Mouse (Mus musculus) neural tube, embryonic 12.5 days (tissue): ENCODE data around the gene Ache. TPM values are rescaled to one million over a fixed set of nuclear protein-coding genes. Genes with fewer than 3 reads are reported as not detected.
"Not testable (repeated sequence)": the region's sequence is repeated elsewhere in the genome, so short reads cannot be mapped to it uniquely, and the experiment has no call there.

Source experiments
- ATAC-seq: fragments of 200-750 bp; cut with Nextera tagmentation; 2 replicates; pipeline ENCODE4 v1.8.0; 2017; ENCODE audit warnings: low read depth, mild to moderate bottlenecking, moderate TSS enrichment, moderate library complexity; ENCODE audit not compliant: low FRiP score
- H3K27ac ChIP-seq: fragments of 300-500 bp; sonication (generic); 2 replicates; pipeline ENCODE4 v1.5.1; 2016
- H3K27me3 ChIP-seq: fragments of 300-500 bp; sonication (generic); replicated peaks from 2 replicates; pipeline ENCODE4 v1.6.1; 2016; ENCODE audit warnings: mild to moderate bottlenecking
- H3K36me3 ChIP-seq: fragments of 300-500 bp; sonication (generic); 2 replicates; pipeline ENCODE4 v1.6.1; 2016; ENCODE audit warnings: mild to moderate bottlenecking
- H3K4me1 ChIP-seq: fragments of 300-500 bp; sonication (generic); 2 replicates; pipeline ENCODE4 v1.6.1; 2016
- H3K4me2 ChIP-seq: fragments of 300-500 bp; sonication (generic); replicated peaks from 2 replicates; pipeline ENCODE4 v1.6.1; 2016; ENCODE audit warnings: mild to moderate bottlenecking
- H3K4me3 ChIP-seq: fragments of 300-500 bp; sonication (generic); 2 replicates; pipeline ENCODE4 v1.5.1; 2016
- H3K9ac ChIP-seq: fragments of 300-500 bp; sonication (generic); 2 replicates; pipeline ENCODE4 v1.6.1; 2016; ENCODE audit warnings: mild to moderate bottlenecking
- H3K9me3 ChIP-seq: fragments of 300-500 bp; sonication (generic); 2 replicates; pipeline ENCODE4 v1.6.1; 2016; ENCODE audit warnings: mild to moderate bottlenecking
- WGBS: fragments of 180-500 bp; shearing (Covaris S2); methylation state at CpG from one replicate; pipeline ENCODE4 v1.1.7; 2016; 5-methylcytosine and 5-hydroxymethylcytosine counted together
- polyA plus RNA-seq: library from polyadenylated mRNA; unstranded; fragments of >200 nt; fragmentation: Nextera tagmentation; extraction: Ambion mirVana; gene quantifications from 2 replicates; pipeline ENCODE4 v1.2.1, GENCODE M21; 2016

The Ache gene
- 20.6 and 23.5 TPM in 2 replicates for polyA plus RNA-seq

GRCm38 (mm10) chr5:137287032-137287952 is at the start of gene Ache:
Ache (plus strand) TSS chr5:137287519.
- WGBS: under 1% methylated on average over 40 of the region's 40 CpGs
- no peaks in the 10 kb centered on the region for H3K9me3 ChIP-seq
- H3K4me3 ChIP-seq: peak within 1 kb of the TSS; percentile 44
- ATAC-seq: peak; percentile 62
- H3K27ac ChIP-seq: no peak within 1 kb of the TSS
- no peaks in the 10 kb centered on the region for H3K36me3 ChIP-seq
- peak within 1 kb of the TSS; percentile 95 for H3K4me2 ChIP-seq
- H3K4me1 ChIP-seq: peaks cover 24% of the 10 kb centered on the region
- H3K27me3 ChIP-seq: peaks cover 52% of the 10 kb centered on the region
- peak within 1 kb of the TSS; percentile 67 for H3K9ac ChIP-seq

- Histone ChIP-seq H3K4me2 (no peak overlapping the region), H3K27me3 (no peaks in the 10 kb centered on the region), H3K4me3 (no peak overlapping the region), H3K9me3 (no peaks in the 10 kb centered on the region), H3K4me1 (peaks cover 5% of the 10 kb centered on the region; the same call in 1 of the 2 replicates), H3K36me3 (no peaks in the 10 kb centered on the region), H3K9ac (no peak overlapping the region), H3K27ac (no peak overlapping the region)
- 77% methylated on average over 14 of the region's 14 CpGs for WGBS
- no peak for ATAC-seq
These were observed 23.2 kb upstream of the Ache start for GRCm38 (mm10) chr5:137263897-137264720.

GRCm38 (mm10) chr5:137264787-137265186 is 22.5 kb upstream of the Ache start:
- Histone ChIP-seq H3K27me3 (no peaks in the 10 kb centered on the region), H3K4me2 (no peak overlapping the region), H3K4me1 (peaks cover 5% of the 10 kb centered on the region; the same call in 1 of the 2 replicates), H3K27ac (no peak overlapping the region), H3K36me3 (no peaks in the 10 kb centered on the region), H3K4me3 (no peak overlapping the region), H3K9me3 (no peaks in the 10 kb centered on the region), H3K9ac (no peak overlapping the region)
- 93% methylated on average over 11 of the region's 11 CpGs for WGBS
- ATAC-seq: no peak

GRCm38 (mm10) chr5:137268131-137268910 is 19.0 kb upstream of the Ache start:
- no peak for ATAC-seq
- H3K4me1 ChIP-seq: peaks cover 5% of the 10 kb centered on the region; the same call in 1 of the 2 replicates
- H3K36me3 ChIP-seq: no peaks in the 10 kb centered on the region
- no peak overlapping the region for H3K4me3 ChIP-seq
- H3K9ac ChIP-seq: no peak overlapping the region
- WGBS: 45% methylated on average over 17 of the region's 18 CpGs
- H3K27me3 ChIP-seq: no peaks in the 10 kb centered on the region
- no peak overlapping the region for H3K27ac ChIP-seq
- 0 out of 2 replicates have a peak, but pooled peaks cover 4% of the 10 kb centered on the region for H3K9me3 ChIP-seq
- peak overlapping the region; percentile 14; the same call in 1 of the 2 replicates for H3K4me2 ChIP-seq

- no peak overlapping the region for H3K4me3 ChIP-seq
- H3K4me2 ChIP-seq: peak overlapping the region; percentile 36
- 0 out of 2 replicates have a peak, but pooled peaks cover 4% of the 10 kb centered on the region for H3K9me3 ChIP-seq
- H3K27me3 ChIP-seq: no peaks in the 10 kb centered on the region
- H3K4me1 ChIP-seq: peaks cover 3% of the 10 kb centered on the region; the same call in 1 of the 2 replicates
- H3K27ac ChIP-seq: no peak overlapping the region
- WGBS: 28% methylated on average over 18 of the region's 18 CpGs
- ATAC-seq: 0 out of 2 replicates have a peak, but pooled peaks have one; percentile 41
- no peaks in the 10 kb centered on the region for H3K36me3 ChIP-seq
- no peak overlapping the region for H3K9ac ChIP-seq
These were observed 9.7 kb upstream of the Ache start for GRCm38 (mm10) chr5:137277360-137278342.

GRCm38 (mm10) chr5:137284411-137284810 is 2.9 kb upstream of the Ache start:
- peaks cover 25% of the 10 kb centered on the region for H3K27me3 ChIP-seq
- WGBS: 88% methylated on average over 5 of the region's 6 CpGs

DNA sequence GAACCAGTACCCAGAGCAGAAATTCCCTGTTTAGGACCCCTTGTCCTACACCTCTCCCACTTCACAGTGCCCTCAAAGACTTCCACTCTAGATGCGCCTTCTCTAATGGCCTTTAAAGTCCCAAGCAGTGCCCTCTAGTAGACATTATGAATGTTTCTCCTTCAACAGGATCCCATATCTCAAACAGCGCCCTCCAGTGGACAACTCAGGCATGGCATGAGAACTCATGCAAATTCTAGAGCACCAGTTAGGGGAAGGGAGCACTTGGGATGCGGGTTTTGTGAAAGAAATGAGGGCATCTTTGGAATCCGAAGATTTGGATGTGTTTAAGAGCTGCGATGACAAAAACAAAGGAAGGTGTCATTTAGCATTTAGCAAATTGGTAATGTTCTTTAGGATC is 2.3 kb upstream of the Ache start:
- no peak overlapping the region for H3K27ac ChIP-seq
- no peak overlapping the region for H3K4me3 ChIP-seq
- H3K4me1 ChIP-seq: peaks cover 24% of the 10 kb centered on the region
- no peak overlapping the region for H3K9ac ChIP-seq
- no peaks in the 10 kb centered on the region for H3K36me3 ChIP-seq
- H3K4me2 ChIP-seq: no peak overlapping the region
- no peak for ATAC-seq
- WGBS: 67% methylated on average over 5 of the region's 5 CpGs
- H3K9me3 ChIP-seq: no peaks in the 10 kb centered on the region
- peaks cover 32% of the 10 kb centered on the region for H3K27me3 ChIP-seq

More at GRCm38 (mm10) chr5:137284411-137284810, 2.9 kb upstream of the Ache start:
- H3K4me1 ChIP-seq: peaks cover 24% of the 10 kb centered on the region
- not testable (repeated sequence) for H3K9me3 ChIP-seq, H3K27ac ChIP-seq, H3K4me2 ChIP-seq, H3K36me3 ChIP-seq, H3K4me3 ChIP-seq, ATAC-seq, H3K9ac ChIP-seq

- no peak overlapping the region; the same call in 1 of the 2 replicates for H3K4me2 ChIP-seq
- no peak for ATAC-seq
These were observed 1.3 kb upstream of the Ache start for GRCm38 (mm10) chr5:137285986-137286385.

GRCm38 (mm10) chr5:137286655-137287031 is 676 bp upstream of the Ache start:
- under 1% methylated on average over 16 of the region's 16 CpGs for WGBS
- H3K27me3 ChIP-seq: peaks cover 45% of the 10 kb centered on the region
- H3K4me3 ChIP-seq: peak overlapping the region; percentile 44
- no peaks in the 10 kb centered on the region for H3K36me3 ChIP-seq
- no peak overlapping the region for H3K27ac ChIP-seq
- no peaks in the 10 kb centered on the region for H3K9me3 ChIP-seq
- H3K4me1 ChIP-seq: peaks cover 24% of the 10 kb centered on the region
- peak; percentile 67 for ATAC-seq
- H3K4me2 ChIP-seq: peak overlapping the region; percentile 95
- peak overlapping the region; percentile 57 for H3K9ac ChIP-seq

More at GRCm38 (mm10) chr5:137285986-137286385, 1.3 kb upstream of the Ache start:
- peaks cover 41% of the 10 kb centered on the region for H3K27me3 ChIP-seq
- H3K4me1 ChIP-seq: peaks cover 24% of the 10 kb centered on the region
- H3K4me3 ChIP-seq: no peak overlapping the region
- no peak overlapping the region for H3K9ac ChIP-seq
- WGBS: 61% methylated on average over 7 of the region's 7 CpGs
- no peaks in the 10 kb centered on the region for H3K9me3 ChIP-seq
- no peaks in the 10 kb centered on the region for H3K36me3 ChIP-seq
- H3K27ac ChIP-seq: no peak overlapping the region

- Histone ChIP-seq H3K9me3 (no peaks in the 10 kb centered on the region), H3K27ac (no peak overlapping the region), H3K4me1 (peaks cover 31% of the 10 kb centered on the region), H3K4me2 (peak overlapping the region; percentile 95), H3K36me3 (no peaks in the 10 kb centered on the region), H3K4me3 (peak overlapping the region; percentile 44), H3K27me3 (peaks cover 52% of the 10 kb centered on the region), H3K9ac (peak overlapping the region; percentile 67)
- WGBS: under 1% methylated on average over 52 of the region's 65 CpGs
- no peak for ATAC-seq
These were observed 829 bp downstream of the Ache start for GRCm38 (mm10) chr5:137287953-137288743.
